Mouse (Mus musculus) heart, embryonic 12.5 days (tissue): Measurements from ENCODE around the gene Rnf182. TPM values are rescaled to one million over a fixed set of nuclear protein-coding genes. Genes with fewer than 3 reads are reported as not detected.

Source experiments
- polyA plus RNA-seq: library from polyadenylated mRNA; unstranded; fragments of >200 nt; fragmentation: Nextera tagmentation; extraction: Ambion mirVana; gene quantifications from 2 replicates; pipeline ENCODE4 v1.2.1, GENCODE M21; 2016

Rnf182 gene
- polyA plus RNA-seq, 1 experiment from 2014 or later: 1.7 TPM

Other genes with a start within 250 kb of the Rnf182 start
- 134 and 141 TPM in 2 replicates for gene Nol7, start 217.3 kb upstream of the Rnf182 start, polyA plus RNA-seq
- 6.8 and 8.6 TPM in 2 replicates for gene Ranbp9, start 134.4 kb upstream of the Rnf182 start, polyA plus RNA-seq
- gene Mcur1, start 55.5 kb upstream of the Rnf182 start, polyA plus RNA-seq: 18.2 and 19.7 TPM in 2 replicates
- 1.4 and 1.5 TPM in 2 replicates for gene Cd83, start 169.1 kb downstream of the Rnf182 start, polyA plus RNA-seq